Mouse (Mus musculus) lung, postnatal 0 days (tissue): ENCODE measurements around the gene Hectd1.

ENCODE experiments used
- CTCF ChIP-seq: IDR thresholded peaks from 2 replicates; pipeline ENCODE4 v1.5.1; 2016; ENCODE audit warnings: antibody characterized with exemption, mild to moderate bottlenecking
- EP300 ChIP-seq: IDR thresholded peaks from 2 replicates; pipeline ENCODE4 v1.6.1; 2016; ENCODE audit warnings: antibody characterized with exemption, mild to moderate bottlenecking, control low read depth

DNA sequence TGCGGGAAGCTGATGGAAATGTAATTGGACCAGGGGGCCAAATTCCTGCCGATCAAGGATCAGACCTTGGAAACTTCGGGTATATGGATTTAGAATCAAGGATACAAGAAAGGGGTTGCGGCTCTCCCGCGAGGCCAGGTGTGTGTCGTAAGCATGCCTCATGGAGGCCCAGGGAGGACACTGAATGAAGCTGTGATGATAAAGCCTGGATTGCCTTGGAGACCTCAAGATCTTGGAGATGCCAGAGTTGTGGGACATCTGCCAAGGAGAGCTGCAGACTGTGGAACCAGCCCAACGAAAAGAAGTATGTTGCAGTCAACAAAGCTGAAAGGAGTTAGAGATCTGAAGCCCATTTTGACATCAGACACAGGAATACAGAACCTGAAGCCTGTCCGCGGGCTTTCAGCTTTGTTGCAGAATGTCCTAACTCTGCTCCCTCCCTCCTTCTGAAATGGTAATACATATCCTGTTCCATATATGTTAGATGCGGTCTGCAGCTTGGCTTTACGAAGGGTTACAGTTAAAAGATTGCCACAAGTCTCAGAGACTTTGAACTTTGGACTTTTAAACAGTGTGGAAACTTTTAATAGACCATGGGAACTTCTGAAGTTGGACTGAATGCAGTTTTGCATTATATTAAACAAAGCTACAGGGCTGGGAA lies 73.3 kb downstream of the Hectd1 start:
- TF ChIP-seq CTCF, result no peak
- no peak for TF ChIP-seq EP300
